Mouse (Mus musculus) lung, adult 2 months (tissue): ENCODE measurements around the gene Gm36210. TPM values are rescaled to one million over a fixed set of nuclear protein-coding genes. Genes with fewer than 3 reads are reported as not detected.
"Not testable (repeated sequence)": the region's sequence is repeated elsewhere in the genome, so short reads cannot be mapped to it uniquely, and the experiment has no call there.

Experiments
- DNase-seq: peaks from one replicate; pipeline ENCODE4 v3.0.0; 2022
- H3K4me1 ChIP-seq: fragments of 200-500 bp; 2 replicates; pipeline ENCODE4 v1.6.1; 2011; ENCODE audit warnings: low read length; ENCODE audit not compliant: control insufficient read depth, insufficient read depth
- H3K4me3 ChIP-seq: fragments of 200-500 bp; replicated peaks from 2 replicates; pipeline ENCODE3; 2011; ENCODE audit warnings: low read depth, mild to moderate bottlenecking, control low read depth, low read length; ENCODE audit errors: extremely low read depth
- CTCF ChIP-seq: fragments of 200-500 bp; IDR thresholded peaks from 2 replicates; pipeline ENCODE4 v1.5.1; 2011; ENCODE audit warnings: mild to moderate bottlenecking, low read length, control low read depth; ENCODE audit not compliant: insufficient read depth
- POLR2A ChIP-seq: fragments of 200-500 bp; IDR thresholded peaks from 2 replicates; pipeline ENCODE4 v1.6.1; 2011; ENCODE audit warnings: low read depth, mild to moderate bottlenecking, control low read depth, low read length, borderline replicate concordance; ENCODE audit errors: extremely low read depth
- WGBS: fragments of 180-500 bp; shearing (Covaris S2); methylation state at CpG from one replicate; pipeline ENCODE4 v1.1.7; 2018; 5-methylcytosine and 5-hydroxymethylcytosine counted together
- polyA plus RNA-seq: library from polyadenylated mRNA; depleted of rRNA; stranded (reverse); fragments of >200 nt; gene quantifications from 2 replicates; pipeline ENCODE4 v1.2.3, GENCODE M21; 2012

Gene Gm36210
- polyA plus RNA-seq, 1 experiment, result 0.20 TPM

DNA sequence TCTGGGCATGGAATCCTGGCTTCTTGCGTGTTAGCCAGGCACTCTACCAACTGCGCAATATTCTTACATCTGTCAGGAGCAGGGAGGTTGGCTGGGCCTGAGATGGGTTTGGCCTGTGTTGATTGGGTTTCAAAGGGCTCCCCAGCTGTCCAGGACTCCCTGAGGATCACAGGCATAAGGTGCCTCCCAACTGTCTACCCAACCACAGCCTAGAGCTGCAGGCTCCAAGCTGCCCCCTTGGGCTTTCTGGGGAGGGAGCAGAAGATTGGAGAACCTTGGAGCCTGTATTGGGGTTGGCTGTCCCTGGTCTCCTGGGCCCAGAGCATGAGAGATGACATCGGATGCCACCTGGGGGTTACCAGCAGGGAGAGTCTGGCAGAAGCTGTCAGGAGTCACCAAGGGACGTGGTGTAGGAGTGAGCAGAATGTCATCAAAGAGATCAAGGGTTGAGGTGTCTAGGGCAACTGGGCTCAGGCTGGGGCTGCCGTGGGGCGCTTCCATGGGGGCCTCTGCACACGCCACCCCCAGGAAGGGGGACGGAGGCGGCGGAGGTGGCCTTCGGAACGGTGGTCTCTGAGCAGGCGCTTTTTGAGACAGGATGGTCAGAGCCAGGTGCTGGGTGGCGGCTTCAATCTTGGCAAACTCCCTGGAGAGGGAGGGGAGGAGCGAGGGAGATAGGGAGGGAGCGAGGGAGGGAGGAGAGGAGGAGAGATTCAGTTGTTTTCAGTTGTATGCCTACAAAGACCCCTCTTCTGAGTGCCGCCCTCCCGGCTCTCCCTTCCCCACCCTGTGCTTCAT is 7.3 kb downstream of the Gm36210 start:
- no peak overlapping the region for H3K4me3 ChIP-seq
- WGBS, result 21% methylated on average over 17 of the region's 18 CpGs
- TF ChIP-seq CTCF (no peak), POLR2A (no peak)
- DNase-seq, result no peak
- no peaks in the 10 kb centered on the region for H3K4me1 ChIP-seq

GRCm38 (mm10) chr7:4895186-4895585 is 11.1 kb downstream of the Gm36210 start:
- WGBS, result 54% methylated on average over 10 of the region's 11 CpGs
- DNase-seq, result no peak
- H3K4me3 ChIP-seq, result no peak overlapping the region
- TF ChIP-seq CTCF, result no peak
- no peak for TF ChIP-seq POLR2A
- H3K4me1 ChIP-seq, result no peaks in the 10 kb centered on the region

DNA sequence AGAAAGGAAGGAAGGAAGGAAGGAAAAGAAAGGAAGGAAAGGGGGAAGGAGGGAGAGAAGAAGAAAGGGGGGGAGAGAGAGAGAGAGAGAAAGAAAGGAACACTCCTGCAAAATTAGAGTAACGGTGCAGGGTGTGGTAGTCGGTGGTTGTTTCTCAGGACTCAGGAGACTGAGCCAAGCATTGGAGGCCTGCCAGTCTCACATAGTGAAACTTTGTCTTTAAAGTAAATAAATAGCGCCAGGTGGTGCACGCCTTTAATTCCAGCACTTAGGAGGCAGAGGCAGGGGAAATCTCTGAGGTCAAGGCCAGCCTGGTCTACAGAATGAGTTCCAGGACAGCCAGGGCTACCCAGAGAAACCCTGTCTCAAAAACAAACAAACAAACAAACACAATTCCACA is 19.6 kb downstream of the Gm36210 start:
- Histone ChIP-seq H3K4me3 (no peak overlapping the region), H3K4me1 (no peaks in the 10 kb centered on the region)
- 19% methylated on average over 4 of the region's 4 CpGs for WGBS
- no peak for DNase-seq
- no peak for TF ChIP-seq CTCF
- no peak for TF ChIP-seq POLR2A

DNA sequence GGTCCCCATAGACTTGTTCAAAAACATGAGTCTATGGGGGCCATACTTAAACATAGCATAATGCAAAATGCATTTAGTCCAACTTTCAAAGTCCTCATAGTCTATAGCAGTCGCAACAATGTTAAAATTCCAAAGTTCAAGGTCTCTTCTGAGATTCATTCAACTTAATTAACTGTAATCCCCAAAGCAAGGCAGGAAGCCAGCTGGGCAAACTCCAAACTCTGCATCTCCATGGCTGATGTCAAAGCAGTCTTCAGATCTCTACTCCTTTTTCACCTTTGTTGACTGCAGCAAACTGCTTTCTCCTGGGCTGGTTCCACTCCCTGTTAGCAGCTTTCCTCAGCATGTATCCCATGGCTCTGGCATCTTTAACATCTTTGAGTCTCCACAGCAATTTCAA is 27.3 kb downstream of the Gm36210 start:
- WGBS, result 76% methylated on average over 1 of the region's 1 CpGs
- DNase-seq, H3K4me1 ChIP-seq, H3K4me3 ChIP-seq: not testable (repeated sequence)

GRCm38 (mm10) chr7:4878186-4878585 is 28.1 kb downstream of the Gm36210 start:
- no peak for DNase-seq
- Histone ChIP-seq H3K4me3 (no peak overlapping the region), H3K4me1 (0 out of 2 replicates have a peak, but pooled peaks cover 2% of the 10 kb centered on the region)
- TF ChIP-seq POLR2A (no peak), CTCF (peak; percentile 25; the same call in 1 of the 2 replicates)

GRCm38 (mm10) chr7:4877226-4877625 is 29.1 kb downstream of the Gm36210 start:
- TF ChIP-seq POLR2A (no peak), CTCF (no peak)
- DNase-seq, result no peak
- H3K4me1 ChIP-seq, result 0 out of 2 replicates have a peak, but pooled peaks cover 2% of the 10 kb centered on the region
- 5% methylated on average over 11 of the region's 11 CpGs for WGBS
- H3K4me3 ChIP-seq, result peak overlapping the region; percentile 90

DNA sequence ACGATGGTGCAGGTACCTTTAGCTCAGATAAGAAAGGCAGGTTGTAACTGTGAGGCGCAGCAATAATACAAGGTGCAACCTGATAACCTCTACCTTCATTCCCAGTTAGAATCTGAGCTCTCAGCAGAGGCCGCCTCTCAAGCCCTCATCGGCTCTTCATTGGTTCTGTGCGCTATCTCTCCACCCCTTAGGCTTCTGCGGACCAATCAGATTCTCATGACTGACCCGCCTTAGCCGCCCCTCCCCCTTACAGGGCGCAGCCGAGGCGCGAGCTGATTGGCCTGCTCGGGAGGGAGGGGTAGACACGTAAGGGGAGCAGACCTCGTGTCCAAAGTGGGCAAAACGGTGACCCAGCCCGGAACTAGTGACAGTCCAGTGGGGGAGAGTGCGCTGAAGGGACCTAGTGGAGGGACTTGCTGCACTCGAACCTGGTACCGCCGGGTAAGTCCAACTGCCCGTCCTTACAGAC is 29.5 kb downstream of the Gm36210 start, which contains the start of gene Isoc2a:
TSS of gene Isoc2a (plus strand) at position 401 of the 469 bp plus-strand sequence.
- peak within 1 kb of the TSS; percentile 90 for H3K4me3 ChIP-seq
- TF ChIP-seq CTCF, result no peak
- TF ChIP-seq POLR2A, result peak; percentile 99
- under 1% methylated on average over 22 of the region's 22 CpGs for WGBS
- peak; percentile 83 for DNase-seq
- H3K4me1 ChIP-seq, result 0 out of 2 replicates have a peak, but pooled peaks cover 2% of the 10 kb centered on the region

- no peak for DNase-seq
- WGBS, result 51% methylated on average over 6 of the region's 6 CpGs
- TF ChIP-seq POLR2A (no peak), CTCF (no peak)
- Histone ChIP-seq H3K4me3 (no peak within 1 kb of the TSS), H3K4me1 (no peaks in the 10 kb centered on the region; the same call in 1 of the 2 replicates)
Observed at GRCm38 (mm10) chr7:4870133-4870532, 36.2 kb downstream of the Gm36210 start, which contains the start of gene Isoc2b. TSS of gene Isoc2b (minus strand) at chr7:4870258.

GRCm38 (mm10) chr7:4866631-4867180 is 39.6 kb downstream of the Gm36210 start:
- TF ChIP-seq POLR2A (no peak), CTCF (no peak)
- Histone ChIP-seq H3K4me1 (peaks cover 3% of the 10 kb centered on the region), H3K4me3 (peak overlapping the region; percentile 73)
- WGBS, result 26% methylated on average over 10 of the region's 10 CpGs
- DNase-seq, result no peak
